Mouse (Mus musculus) G1E (cell line): Measurements from ENCODE around the gene Tut1. TPM values are rescaled to one million over a fixed set of nuclear protein-coding genes. Genes with fewer than 3 reads are reported as not detected.

Source experiments
- ATAC-seq: 2 replicates; pipeline ENCODE4 v1.8.0; 2016; ENCODE audit warnings: mild to moderate bottlenecking; ENCODE audit not compliant: insufficient number of reproducible peaks, poor library complexity, low FRiP score, severe bottlenecking; ENCODE audit errors: extremely low read depth
- DNase-seq: peaks from one replicate; pipeline ENCODE4 v3.0.0; 2012; ENCODE audit warnings: low spot score
- H3K27me3 ChIP-seq: 2 replicates; pipeline ENCODE4 v1.6.1; 2012; ENCODE audit warnings: mild to moderate bottlenecking, low read length, inconsistent platforms; ENCODE audit not compliant: insufficient read depth
- H3K36me3 ChIP-seq: replicated peaks from 2 replicates; pipeline ENCODE3; 2012; ENCODE audit warnings: mild to moderate bottlenecking, inconsistent platforms
- H3K4me1 ChIP-seq: 2 replicates; pipeline ENCODE4 v1.6.1; 2012; ENCODE audit warnings: low read depth, low read length, inconsistent platforms, mixed read lengths; ENCODE audit not compliant: insufficient read depth
- H3K4me3 ChIP-seq: 2 replicates; pipeline ENCODE4 v1.5.1; 2012; ENCODE audit warnings: low read depth, mild to moderate bottlenecking, inconsistent platforms, low read length, moderate library complexity, mixed read lengths
- H3K9me3 ChIP-seq: replicated peaks from 2 replicates; pipeline ENCODE4 v1.6.1; 2012; ENCODE audit warnings: inconsistent platforms
- CTCF ChIP-seq: IDR thresholded peaks from 2 replicates; pipeline ENCODE4 v1.5.1; 2012; ENCODE audit warnings: low read depth, low read length, inconsistent platforms, mixed read lengths
- GATA1 ChIP-seq: IDR thresholded peaks from 2 replicates; pipeline ENCODE4 v1.6.1; 2012; ENCODE audit warnings: borderline replicate concordance, low read length, inconsistent platforms, mixed read lengths
- GATA2 ChIP-seq: IDR thresholded peaks from 2 replicates; pipeline ENCODE4 v1.6.1; 2012; ENCODE audit warnings: low read depth, low read length, inconsistent platforms, borderline replicate concordance
- POLR2AphosphoS5 ChIP-seq: IDR thresholded peaks from 2 replicates; pipeline ENCODE4 v1.6.1; 2012; ENCODE audit warnings: low read depth, low read length, inconsistent platforms; ENCODE audit not compliant: insufficient replicate concordance
- TAL1 ChIP-seq: conservative IDR thresholded peaks from 2 replicates; pipeline ENCODE4 v1.6.1; 2012; ENCODE audit warnings: low read depth, low read length, inconsistent platforms, mixed read lengths
- polyA plus RNA-seq: library from polyadenylated mRNA; stranded (reverse); fragments of >175 nt; gene quantifications from 2 replicates; pipeline ENCODE4 v1.2.3, GENCODE M21; 2012
- total RNA-seq, 2 experiments: library from RNA; stranded (forward) in 1 of 2; stranded (reverse) in 1 of 2; fragments of 200-1000 nt in 1 of 2; fragments of >200 nt in 1 of 2; fragmentation: Nextera tagmentation in 1 of 2; gene quantifications; 2 replicates each; pipeline ENCODE4 v1.2.3; 2014 to 2017

Gene Tut1
- total and polyA plus RNA-seq, 3 experiments: 17.8 to 60.9 (median 32.3) TPM

DNA sequence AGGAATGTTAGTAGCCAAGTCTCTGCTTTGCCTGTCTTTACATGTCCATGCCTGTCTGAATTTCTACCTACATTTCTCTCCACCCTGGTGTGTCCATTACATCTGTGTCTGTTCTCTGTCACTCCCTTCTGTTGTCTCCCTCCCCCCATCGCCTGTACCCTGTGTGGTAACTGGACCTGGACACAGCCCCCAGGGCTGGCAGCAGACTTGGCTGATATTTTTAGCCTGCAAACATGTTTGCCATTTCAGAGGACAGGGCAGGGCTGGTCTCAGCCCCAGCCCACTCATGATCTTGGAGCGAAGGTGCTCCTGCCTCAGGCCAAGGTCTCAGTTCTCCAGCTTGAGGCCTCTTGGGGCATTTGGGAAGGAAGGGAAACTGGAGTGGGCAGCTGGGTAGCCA, 34.2 kb downstream of the Tut1 start:
- DNase-seq (no peak), ATAC-seq (no peak)
- TF ChIP-seq GATA2 (no peak), TAL1 (no peak), GATA1 (no peak), CTCF (no peak), POLR2AphosphoS5 (no peak)
- peaks cover 19% of the 10 kb centered on the region for H3K27me3 ChIP-seq
- H3K9me3 ChIP-seq: no peaks in the 10 kb centered on the region
- H3K4me3 ChIP-seq: no peak overlapping the region
- peaks cover 72% of the 10 kb centered on the region for H3K4me1 ChIP-seq
- H3K36me3 ChIP-seq: peaks cover 8% of the 10 kb centered on the region

DNA sequence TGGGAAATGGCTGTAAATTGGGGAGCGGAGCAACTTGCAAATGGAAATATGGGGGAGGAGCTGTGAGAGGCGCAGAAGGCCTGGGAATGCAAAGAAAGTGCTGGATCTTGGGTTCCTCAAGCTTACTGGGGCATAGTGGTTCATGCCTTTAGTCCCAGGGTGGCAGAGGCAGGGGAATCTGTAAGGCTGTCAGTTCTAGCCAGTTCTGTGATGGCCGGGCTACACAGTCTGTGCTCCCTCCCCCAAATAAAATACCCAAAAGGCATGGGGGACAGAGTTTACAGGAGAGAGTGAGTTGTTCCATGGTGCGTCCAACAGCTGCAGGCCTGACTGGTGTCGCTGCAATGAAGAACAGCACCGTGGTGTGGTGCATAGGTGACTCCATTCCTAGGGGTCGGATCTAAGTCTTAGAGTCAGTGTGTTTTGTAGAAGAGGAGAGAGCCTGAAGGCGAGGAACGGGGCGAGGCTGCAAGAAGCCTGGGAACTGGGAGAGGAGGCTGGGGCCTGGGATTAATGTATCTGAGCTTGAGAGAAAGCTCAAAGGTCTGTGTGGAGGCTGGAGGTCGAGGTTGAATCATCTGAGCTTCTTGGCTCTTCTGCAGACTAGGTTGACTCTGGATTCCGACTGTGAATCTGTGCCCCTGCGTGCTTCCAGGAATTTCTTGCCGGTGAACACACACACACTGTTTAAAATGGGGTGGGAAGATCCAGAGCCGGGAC, 34.9 kb downstream of the Tut1 start:
- H3K4me3 ChIP-seq: peak overlapping the region; percentile 75; the same call in 1 of the 2 replicates
- peaks cover 4% of the 10 kb centered on the region for H3K36me3 ChIP-seq
- peaks cover 19% of the 10 kb centered on the region for H3K27me3 ChIP-seq
- no peaks in the 10 kb centered on the region for H3K9me3 ChIP-seq
- ATAC-seq (no peak), DNase-seq (no peak)
- TF ChIP-seq POLR2AphosphoS5: no peak
- TF ChIP-seq GATA2: no peak
- TF ChIP-seq GATA1: no peak
- TF ChIP-seq CTCF: no peak
- no peak for TF ChIP-seq TAL1
- H3K4me1 ChIP-seq: peaks cover 72% of the 10 kb centered on the region

DNA sequence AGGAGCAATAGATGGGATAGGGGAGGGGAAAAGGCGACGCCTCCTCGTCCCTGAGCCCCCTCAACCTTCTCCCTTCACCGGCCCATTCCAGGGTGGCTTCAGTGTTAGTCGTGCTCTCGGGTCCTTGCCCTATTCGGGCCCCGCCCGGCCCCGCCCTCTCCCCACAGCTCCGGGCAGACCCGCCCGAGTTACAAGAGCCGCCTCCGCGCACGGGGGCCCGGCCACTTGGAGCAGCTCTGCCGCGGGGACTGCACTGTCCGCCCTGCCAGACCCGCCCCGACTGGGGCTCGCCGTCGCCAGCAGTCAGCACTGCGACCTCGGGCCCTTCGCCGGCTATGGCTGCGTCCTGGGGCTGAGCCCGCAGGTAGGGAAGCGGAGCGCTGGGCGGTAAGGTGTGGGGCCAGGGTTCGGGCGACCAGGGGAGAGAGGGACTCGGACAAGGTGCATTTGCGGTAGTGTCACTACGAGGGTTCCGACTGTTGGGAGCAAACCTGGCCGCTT, 35.5 kb downstream of the Tut1 start, which contains the start of gene Ahnak:
TSS of gene Ahnak (plus strand) at position 219 of the 501 bp plus-strand sequence.
- H3K4me1 ChIP-seq: peaks cover 69% of the 10 kb centered on the region
- H3K36me3 ChIP-seq: peaks cover 4% of the 10 kb centered on the region
- TF ChIP-seq CTCF (no peak), POLR2AphosphoS5 (no peak), TAL1 (no peak), GATA1 (no peak), GATA2 (no peak)
- peak within 1 kb of the TSS; percentile 75 for H3K4me3 ChIP-seq
- H3K9me3 ChIP-seq: no peaks in the 10 kb centered on the region
- no peak for ATAC-seq
- H3K27me3 ChIP-seq: peaks cover 19% of the 10 kb centered on the region
- peak; percentile 77 for DNase-seq

DNA sequence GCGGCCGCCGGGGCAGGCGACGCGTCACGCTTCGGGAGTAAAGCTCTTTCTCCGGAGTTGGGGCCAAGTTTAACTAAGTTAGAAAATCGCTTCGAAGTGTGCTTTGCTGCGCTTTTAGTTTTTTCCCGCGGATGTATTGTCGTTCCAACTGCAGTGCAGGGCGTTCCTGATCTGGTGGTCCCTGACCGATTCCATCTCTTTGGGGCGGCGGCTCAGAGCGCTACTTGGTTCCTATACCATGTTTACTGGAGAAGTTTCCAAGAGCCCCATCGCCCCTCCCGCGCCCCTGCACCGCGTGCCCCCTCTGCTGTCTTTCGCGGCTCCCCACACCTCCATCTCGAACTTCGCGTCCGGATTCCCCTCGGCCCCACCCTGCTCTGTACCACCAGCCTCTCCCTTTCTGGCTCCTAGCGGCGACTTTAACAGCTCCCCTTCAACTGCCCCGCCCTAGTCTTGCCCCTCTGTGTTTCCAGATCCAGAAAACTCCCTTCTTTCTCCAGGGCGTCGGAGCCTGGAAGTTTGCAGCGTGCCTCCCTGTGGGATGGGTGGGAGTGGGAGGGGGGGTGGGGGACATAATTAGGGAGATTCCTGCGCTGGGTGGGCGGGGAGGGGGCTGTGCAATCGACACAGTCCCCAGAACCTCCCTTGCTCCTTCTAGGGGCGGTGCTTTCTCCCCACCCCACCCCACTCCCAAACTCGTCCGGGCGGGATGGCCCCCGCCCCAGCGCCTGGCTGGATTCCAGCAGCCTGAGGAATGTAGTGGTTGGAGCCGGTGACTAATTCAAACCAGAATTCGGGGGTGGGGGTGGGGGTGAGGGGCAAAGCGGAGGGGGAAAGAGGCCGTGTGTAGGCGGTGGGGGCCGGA, 36.2 kb downstream of the Tut1 start:
- H3K9me3 ChIP-seq: no peaks in the 10 kb centered on the region
- peaks cover 19% of the 10 kb centered on the region for H3K27me3 ChIP-seq
- DNase-seq (peak; percentile 72), ATAC-seq (0 out of 2 replicates have a peak, but pooled peaks have one; percentile 43)
- peaks cover 4% of the 10 kb centered on the region for H3K36me3 ChIP-seq
- peaks cover 66% of the 10 kb centered on the region for H3K4me1 ChIP-seq
- TF ChIP-seq CTCF (no peak), POLR2AphosphoS5 (no peak)
- H3K4me3 ChIP-seq: peak overlapping the region; percentile 75

DNA sequence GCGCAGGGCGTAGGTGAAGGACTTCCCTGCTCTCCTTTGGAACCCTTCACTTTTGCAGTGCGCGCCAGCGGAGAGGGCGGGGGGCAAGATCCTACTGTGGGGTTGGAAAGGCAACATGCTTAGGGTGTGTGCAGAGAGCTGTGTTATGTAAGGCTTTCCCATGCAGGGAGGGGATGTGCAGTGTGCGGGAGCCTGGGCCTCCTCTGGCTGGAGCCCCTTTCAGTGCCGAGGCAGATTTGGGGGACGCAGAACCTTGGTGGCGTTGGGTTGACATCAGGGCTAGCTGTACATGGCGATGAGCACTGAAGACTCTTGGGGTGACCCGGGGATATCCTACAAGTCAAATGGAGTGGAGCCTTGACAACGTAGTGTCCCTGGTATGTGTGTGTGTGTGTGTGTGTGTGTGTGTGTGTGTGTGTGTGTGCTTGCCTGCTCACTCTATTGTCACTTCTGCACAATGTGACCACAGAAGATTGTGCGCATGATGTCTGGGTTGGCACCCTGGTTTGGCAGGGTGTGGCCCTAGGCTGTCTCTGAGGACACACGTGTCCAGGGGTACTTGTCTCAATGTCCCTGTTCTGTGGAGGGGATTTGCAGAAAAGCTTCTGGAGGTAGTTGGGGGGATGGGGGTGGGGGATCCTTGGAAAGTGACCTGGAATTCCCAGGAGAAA, 36.9 kb downstream of the Tut1 start:
- no peak for ATAC-seq
- H3K36me3 ChIP-seq: peaks cover 4% of the 10 kb centered on the region
- H3K4me1 ChIP-seq: peaks cover 73% of the 10 kb centered on the region
- H3K27me3 ChIP-seq: peaks cover 19% of the 10 kb centered on the region
- DNase-seq: no peak
- no peak for TF ChIP-seq GATA1
- TF ChIP-seq GATA2: no peak
- no peak for TF ChIP-seq CTCF
- no peak for TF ChIP-seq POLR2AphosphoS5
- no peaks in the 10 kb centered on the region for H3K9me3 ChIP-seq
- H3K4me3 ChIP-seq: peak overlapping the region; percentile 75; the same call in 1 of the 2 replicates

DNA sequence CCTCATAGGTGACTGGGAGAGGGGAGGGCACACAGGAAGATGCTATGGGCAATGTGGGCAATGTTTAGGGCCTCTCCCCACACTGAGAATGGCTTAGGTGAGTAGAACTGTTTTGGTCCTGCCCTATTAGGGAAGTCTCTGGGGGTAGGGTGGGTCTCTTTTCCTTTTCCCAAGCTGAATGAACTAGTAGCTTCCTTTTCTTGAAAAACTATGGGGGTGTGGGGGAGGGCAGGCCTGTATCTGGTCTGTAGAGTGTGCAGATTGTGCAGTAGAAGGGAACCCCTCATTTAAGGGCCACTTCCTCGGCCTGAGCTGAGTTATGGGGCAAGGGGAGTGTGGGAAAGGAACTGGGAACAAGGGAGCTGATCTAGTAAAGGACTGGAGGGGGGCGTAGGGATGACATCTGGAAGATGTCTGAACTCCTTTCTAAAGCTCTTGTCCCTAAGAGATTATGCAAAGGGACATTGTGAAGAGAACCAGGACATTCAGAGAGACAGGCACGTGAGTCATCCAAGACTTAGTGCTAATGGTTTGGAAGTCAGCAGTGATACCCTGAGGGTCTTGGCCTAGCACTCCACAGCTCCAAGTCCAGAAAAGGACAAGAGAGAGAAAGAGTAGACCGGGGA, 37.7 kb downstream of the Tut1 start:
- Histone ChIP-seq H3K27me3 (peaks cover 19% of the 10 kb centered on the region), H3K4me3 (no peak overlapping the region), H3K9me3 (no peaks in the 10 kb centered on the region), H3K4me1 (peaks cover 77% of the 10 kb centered on the region), H3K36me3 (peaks cover 4% of the 10 kb centered on the region)
- TF ChIP-seq GATA1 (no peak), GATA2 (no peak), CTCF (no peak), POLR2AphosphoS5 (no peak), TAL1 (no peak)
- ATAC-seq (no peak), DNase-seq (no peak)
